Mouse (Mus musculus): ENCODE results near the gene Eif4ebp2. TPM values are rescaled to one million over a fixed set of nuclear protein-coding genes. Genes with fewer than 3 reads are reported as not detected.

Eif4ebp2 gene
- total and polyA plus RNA-seq, 3 experiments, result 53.3 to 71.3 (median 70.9) TPM

DNA sequence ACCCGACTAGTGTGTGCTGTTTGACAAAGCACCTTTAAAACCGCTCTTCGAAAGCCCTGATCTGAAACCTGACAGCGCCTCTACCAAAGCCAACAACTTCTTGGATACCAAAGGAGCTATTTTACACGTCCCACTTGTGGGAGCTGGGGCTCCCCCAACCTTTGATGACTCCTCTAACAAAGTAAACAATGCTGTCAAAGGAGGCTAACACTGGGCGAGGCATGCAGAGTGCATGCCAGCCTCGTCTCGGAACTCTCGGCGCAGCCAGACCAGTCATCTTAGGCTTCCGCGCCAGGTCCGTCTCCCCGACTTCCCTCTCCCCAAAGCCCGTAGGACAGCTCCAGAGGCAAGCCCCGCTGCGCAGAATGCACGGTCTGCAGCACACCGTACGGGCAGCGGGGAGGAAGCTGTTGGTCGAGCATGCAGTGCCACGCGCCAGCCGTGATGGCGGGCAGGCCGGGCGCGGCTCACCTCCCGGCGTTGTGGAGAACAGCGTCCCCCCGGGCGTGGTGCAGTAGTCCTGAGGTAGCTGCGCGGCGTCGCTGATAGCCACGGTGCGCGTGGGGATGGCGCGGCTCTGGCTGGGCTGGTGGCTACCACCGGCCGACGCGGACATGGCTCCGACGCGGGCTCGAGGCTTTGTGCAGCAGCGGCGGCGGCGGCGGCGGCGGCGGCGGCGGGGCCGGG, 387 bp downstream of the Eif4ebp2 start:
- intact Hi-C loops (cut with DNase I), result loop anchor here (2.0 kb wide), 1 partner anchor 27 kb away; no protein-coding TSS in a partner anchor
- under 1% methylated on average over 52 of the region's 62 CpGs for WGBS

DNA sequence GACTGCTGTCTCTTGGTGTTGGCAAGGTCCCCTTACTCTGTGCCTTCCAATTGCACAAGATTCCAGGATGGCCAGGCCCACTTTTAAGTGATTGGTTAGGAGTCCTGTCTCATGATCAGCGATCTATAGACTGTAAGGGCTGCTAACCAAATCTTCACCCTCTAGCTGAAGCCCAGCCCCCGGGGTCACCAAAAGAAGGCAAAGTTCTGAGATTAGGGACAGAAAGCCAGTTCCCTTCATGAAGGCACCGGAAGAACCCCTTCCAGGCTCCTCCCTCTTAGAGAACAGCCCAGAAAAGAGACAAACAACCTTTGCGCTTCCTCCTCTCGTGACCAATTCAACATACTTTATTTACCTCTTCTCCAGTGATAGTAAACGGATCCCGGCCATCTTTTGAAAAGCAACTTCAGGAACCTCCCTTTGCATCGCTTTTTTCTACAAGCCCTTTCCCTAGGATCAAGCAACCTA, 964 bp downstream of the Eif4ebp2 start:
- TF ChIP-seq EP300 (IDR thresholded peaks at IDR 0.05; ENCODE audit: insufficient read depth, low read depth, low read length) (no peak), CTCF (IDR thresholded peaks at IDR 0.05) (no peak), POLR2A (IDR thresholded peaks at IDR 0.05; ENCODE audit: insufficient read depth, low read depth, low read length) (0 out of 2 replicates have a peak, but pooled peaks have one; percentile 30)
- Histone ChIP-seq H3K36me3 (ENCODE audit: control insufficient read depth, insufficient read depth, low read length) (peaks cover 14% of the 10 kb centered on the region), H3K27ac (peak overlapping the region; percentile 82), H3K4me1 (ENCODE audit: control insufficient read depth, insufficient read depth, low read length) (peaks cover 22% of the 10 kb centered on the region), H3K27me3 (ENCODE audit: control insufficient read depth, insufficient read depth, low read length) (no peaks in the 10 kb centered on the region), H3K4me3 (peak overlapping the region; percentile 87), H3K9ac (ENCODE audit: low read depth, low read length) (peak overlapping the region; percentile 94), H3K79me2 (replicated peaks; ENCODE audit: control insufficient read depth, insufficient read depth, low read length) (peaks cover 7% of the 10 kb centered on the region)
- intact Hi-C loops (cut with DNase I), result loop anchor here (2.0 kb wide), 1 partner anchor 27 kb away; no protein-coding TSS in a partner anchor
- WGBS, result 4% methylated on average over 8 of the region's 8 CpGs
- peak; percentile 48 to 54 for DNase-seq

More for the DNA sequence above, 387 bp downstream of the Eif4ebp2 start:
- peaks cover 18% of the 10 kb centered on the region for H3K4me1 ChIP-seq (ENCODE audit: control insufficient read depth, insufficient read depth, low read length)
- peak; percentile 63 to 69 for DNase-seq
- H3K9ac ChIP-seq (ENCODE audit: low read depth, low read length), result peak overlapping the region; percentile 94
- peak overlapping the region; percentile 87 for H3K4me3 ChIP-seq
- H3K27ac ChIP-seq, result peak overlapping the region; percentile 82
- no peaks in the 10 kb centered on the region for H3K27me3 ChIP-seq (ENCODE audit: control insufficient read depth, insufficient read depth, low read length)
- peaks cover 11% of the 10 kb centered on the region for H3K36me3 ChIP-seq (ENCODE audit: control insufficient read depth, insufficient read depth, low read length)
- peaks cover 5% of the 10 kb centered on the region for H3K79me2 ChIP-seq (replicated peaks; ENCODE audit: control insufficient read depth, insufficient read depth, low read length)
- no peak for TF ChIP-seq CTCF (IDR thresholded peaks at IDR 0.05)
- no peak for TF ChIP-seq EP300 (IDR thresholded peaks at IDR 0.05; ENCODE audit: insufficient read depth, low read depth, low read length)
- no peak for TF ChIP-seq POLR2A (IDR thresholded peaks at IDR 0.05; ENCODE audit: insufficient read depth, low read depth, low read length)

DNA sequence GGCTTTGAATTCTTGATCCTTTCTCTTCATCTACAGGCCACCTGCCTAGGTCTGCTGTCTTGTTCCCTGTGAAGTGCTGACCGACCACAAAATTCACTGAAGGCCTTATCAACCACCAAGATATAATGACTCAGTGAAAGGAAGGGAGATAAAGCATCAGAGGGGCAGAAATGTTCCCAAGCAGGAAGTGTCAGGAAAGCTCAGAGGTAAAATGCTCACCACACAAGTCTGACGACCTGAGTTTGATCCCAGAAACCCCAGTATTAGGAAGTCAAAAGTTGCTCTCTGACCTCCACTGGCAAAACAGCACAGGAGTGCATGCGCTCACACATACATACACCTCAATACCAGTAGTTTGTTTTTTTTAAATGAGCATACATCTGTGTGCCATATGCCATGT, 3.6 kb downstream of the Eif4ebp2 start:
- no peak for TF ChIP-seq CTCF (IDR thresholded peaks at IDR 0.05)
- TF ChIP-seq POLR2A (IDR thresholded peaks at IDR 0.05; ENCODE audit: insufficient read depth, low read depth, low read length), result no peak
- no peak for TF ChIP-seq EP300 (IDR thresholded peaks at IDR 0.05; ENCODE audit: insufficient read depth, low read depth, low read length)
- intact Hi-C loops (cut with DNase I), result loop anchor here (5.0 kb wide), 1 partner anchor 82 kb away; no protein-coding TSS in a partner anchor
- WGBS, result 49% methylated on average over 3 of the region's 3 CpGs

DNA sequence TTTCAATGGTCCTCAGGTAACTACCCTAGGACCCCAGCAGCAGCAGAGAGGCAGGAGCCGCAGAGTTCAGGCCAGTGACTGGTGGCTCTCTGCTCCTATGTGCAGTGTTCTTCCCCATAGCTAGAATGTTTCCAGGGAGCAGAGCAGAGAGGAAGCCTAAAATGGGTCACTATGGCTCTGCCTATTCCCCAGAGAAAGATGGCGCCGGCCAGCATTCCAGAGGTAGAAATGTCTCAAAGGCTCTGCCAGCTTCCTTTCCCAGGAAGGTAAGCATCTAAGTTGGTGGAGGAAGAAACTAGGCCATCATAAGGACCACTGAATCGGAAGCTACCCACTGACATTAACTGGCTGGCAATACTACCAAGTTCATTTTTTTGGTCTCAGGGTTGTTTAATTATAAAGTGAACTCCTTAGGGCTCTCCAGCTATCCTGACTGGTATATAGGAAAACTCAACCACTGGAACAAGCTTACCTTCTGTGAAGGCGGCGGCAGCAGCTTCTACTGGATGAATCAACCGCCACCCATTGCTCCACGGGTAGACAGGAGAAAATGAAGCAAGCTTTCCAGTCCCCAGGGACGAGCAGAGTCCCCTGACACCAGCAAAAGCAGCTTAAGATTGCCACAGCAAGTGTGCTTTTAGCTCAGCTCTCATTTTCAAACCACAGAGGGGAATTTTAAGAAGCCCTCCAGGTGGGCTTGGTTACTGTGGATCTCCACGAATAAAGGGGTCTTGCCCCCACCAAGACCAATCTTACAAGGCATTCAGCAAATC, 4.7 kb downstream of the Eif4ebp2 start:
- DNase-seq, result peak; percentile 51 to 52
- Histone ChIP-seq H3K4me3 (peak overlapping the region; percentile 23; the same call in 1 of the 2 replicates), H3K79me2 (replicated peaks; ENCODE audit: control insufficient read depth, insufficient read depth, low read length) (peaks cover 9% of the 10 kb centered on the region), H3K27ac (peak overlapping the region; percentile 81), H3K27me3 (ENCODE audit: control insufficient read depth, insufficient read depth, low read length) (no peaks in the 10 kb centered on the region), H3K4me1 (ENCODE audit: control insufficient read depth, insufficient read depth, low read length) (peaks cover 35% of the 10 kb centered on the region), H3K36me3 (ENCODE audit: control insufficient read depth, insufficient read depth, low read length) (peaks cover 19% of the 10 kb centered on the region), H3K9ac (ENCODE audit: low read depth, low read length) (no peak overlapping the region)
- WGBS, result 48% methylated on average over 10 of the region's 10 CpGs
- intact Hi-C loops (cut with DNase I), result loop anchor here (5.0 kb wide), 1 partner anchor 80 kb away; no protein-coding TSS in a partner anchor
- no peak for TF ChIP-seq EP300 (IDR thresholded peaks at IDR 0.05; ENCODE audit: insufficient read depth, low read depth, low read length)
- no peak for TF ChIP-seq CTCF (IDR thresholded peaks at IDR 0.05)
- TF ChIP-seq POLR2A (IDR thresholded peaks at IDR 0.05; ENCODE audit: insufficient read depth, low read depth, low read length), result no peak

More for the DNA sequence above, 3.6 kb downstream of the Eif4ebp2 start:
- H3K4me3 ChIP-seq, result no peak overlapping the region
- H3K27ac ChIP-seq, result peak overlapping the region; percentile 81
- H3K79me2 ChIP-seq (replicated peaks; ENCODE audit: control insufficient read depth, insufficient read depth, low read length), result peaks cover 9% of the 10 kb centered on the region
- H3K27me3 ChIP-seq (ENCODE audit: control insufficient read depth, insufficient read depth, low read length), result no peaks in the 10 kb centered on the region
- peaks cover 27% of the 10 kb centered on the region for H3K4me1 ChIP-seq (ENCODE audit: control insufficient read depth, insufficient read depth, low read length)
- H3K9ac ChIP-seq (ENCODE audit: low read depth, low read length), result no peak overlapping the region
- peaks cover 17% of the 10 kb centered on the region for H3K36me3 ChIP-seq (ENCODE audit: control insufficient read depth, insufficient read depth, low read length)
- no peak for DNase-seq

DNA sequence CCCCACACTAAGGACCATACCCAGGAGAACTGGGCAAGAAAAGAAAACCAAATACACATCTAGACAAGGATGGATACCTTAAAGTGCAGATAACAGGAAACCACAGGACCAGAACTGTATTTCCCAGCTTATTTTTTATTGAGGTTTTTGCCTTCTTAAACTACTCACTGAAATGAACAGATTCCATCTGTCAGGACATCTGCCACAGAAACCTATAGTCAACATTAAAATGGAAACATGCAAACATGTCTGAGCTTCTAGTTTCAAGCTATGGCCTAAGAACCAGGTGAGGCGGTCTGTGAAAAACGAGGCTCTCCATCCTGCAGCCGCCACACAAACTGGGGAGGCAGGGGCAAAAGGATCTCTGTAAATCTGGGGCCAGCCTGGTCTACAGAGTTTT, 7.4 kb downstream of the Eif4ebp2 start:
- Histone ChIP-seq H3K79me2 (replicated peaks; ENCODE audit: control insufficient read depth, insufficient read depth, low read length) (peaks cover 17% of the 10 kb centered on the region), H3K4me1 (ENCODE audit: control insufficient read depth, insufficient read depth, low read length) (peaks cover 40% of the 10 kb centered on the region), H3K27ac (no peak overlapping the region), H3K27me3 (ENCODE audit: control insufficient read depth, insufficient read depth, low read length) (no peaks in the 10 kb centered on the region), H3K36me3 (ENCODE audit: control insufficient read depth, insufficient read depth, low read length) (peaks cover 14% of the 10 kb centered on the region; the same call in 1 of the 2 replicates), H3K4me3 (no peak overlapping the region), H3K9ac (ENCODE audit: low read depth, low read length) (no peak overlapping the region)
- no peak for DNase-seq
- 85% methylated on average over 3 of the region's 3 CpGs for WGBS
- TF ChIP-seq EP300 (IDR thresholded peaks at IDR 0.05; ENCODE audit: insufficient read depth, low read depth, low read length) (no peak), POLR2A (IDR thresholded peaks at IDR 0.05; ENCODE audit: insufficient read depth, low read depth, low read length) (no peak), CTCF (IDR thresholded peaks at IDR 0.05) (no peak)
- intact Hi-C loops (cut with DNase I), result loop anchor here (2.0 to 5.0 kb wide), 2 partner anchors 18 to 78 kb away; no protein-coding TSS in a partner anchor
